ENCODE assay signal across 9 mouse cellular contexts in the genomic region with DNA sequence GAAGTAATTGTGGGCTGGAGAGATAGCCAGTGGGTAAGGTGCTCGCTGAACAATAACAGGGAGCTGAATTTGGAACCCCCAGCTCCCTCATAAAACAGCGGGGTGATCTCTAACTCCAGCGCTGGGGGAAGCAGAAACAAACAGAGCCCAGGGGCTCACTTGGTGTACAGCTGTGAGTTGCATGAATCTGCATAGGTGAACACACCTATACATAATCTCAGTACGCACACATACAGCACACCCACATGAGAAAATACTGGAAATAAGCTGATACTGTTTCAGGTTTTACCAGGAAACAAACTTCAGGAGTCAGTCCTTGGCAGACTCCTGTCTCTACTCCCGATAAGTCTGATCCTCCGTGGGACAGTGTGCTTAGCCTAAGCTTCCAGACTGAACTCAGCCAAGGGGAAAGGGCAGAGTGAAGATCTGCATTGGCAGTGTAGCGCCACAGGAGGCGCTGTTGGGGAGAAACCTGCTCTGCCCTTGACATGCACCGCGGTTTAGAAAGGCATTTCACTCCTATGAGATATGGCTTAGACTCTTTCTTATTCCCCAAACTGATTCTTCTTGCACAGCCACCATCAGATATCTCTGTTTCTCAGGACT. TPM values are rescaled to one million over a fixed set of nuclear protein-coding genes. Genes with fewer than 3 reads are reported as not detected.
DNase-seq lines count a peak whose midpoint lies in the region; ATAC-seq and TF ChIP-seq lines count a peak whose summit lies in the region.
"Had no signal": no experiment of that assay in that cellular context is flagged by ENCODE, and none has a peak within 500 bp of the region (broad histone marks: within the 10 kb centered on the region; RNA-seq: fewer than 3 reads in every experiment).

No protein-coding gene starts in this region.

- no peaks in the 10 kb centered on the region for H3K9me3 ChIP-seq in heart, embryonic 10.5 days
- H3K9me3 ChIP-seq in forebrain, embryonic 14.5 days (replicated peaks; ENCODE audit: control insufficient read depth, low read length), result no peaks in the 10 kb centered on the region

- peak; percentile 61 for ATAC-seq in forebrain, embryonic 14.5 days

- H3K4me3 ChIP-seq in heart, embryonic 10.5 days, result no peak overlapping the region
- H3K4me3 ChIP-seq in forebrain, embryonic 14.5 days (ENCODE audit: low read depth, low read length), result no peak overlapping the region
- no peak overlapping the region for H3K4me3 ChIP-seq in liver, adult 2 months (ENCODE audit: insufficient read depth, low read depth, low read length)
- H3K4me3 ChIP-seq in testis, adult 2 months (ENCODE audit: control insufficient read depth, low read depth, low read length), result no peak overlapping the region; the same call in 1 of the 2 replicates

- no peaks in the 10 kb centered on the region for H3K36me3 ChIP-seq in heart, embryonic 10.5 days
- no peaks in the 10 kb centered on the region for H3K36me3 ChIP-seq in forebrain, embryonic 14.5 days (ENCODE audit: control insufficient read depth, insufficient read depth, low read length)
- no peaks in the 10 kb centered on the region for H3K36me3 ChIP-seq in liver, adult 2 months (ENCODE audit: control insufficient read depth, insufficient read depth, low read length)
- no peaks in the 10 kb centered on the region for H3K36me3 ChIP-seq in testis, adult 2 months (ENCODE audit: control insufficient read depth, insufficient read depth, low read length)

- H3K9ac ChIP-seq in forebrain, embryonic 14.5 days (ENCODE audit: low read length), result no peak overlapping the region
- H3K9ac ChIP-seq in liver, adult 2 months (ENCODE audit: low read depth, low read length), result no peak overlapping the region

- no peaks in the 10 kb centered on the region; the same call in 1 of the 2 replicates for H3K27me3 ChIP-seq in heart, embryonic 10.5 days (ENCODE audit: insufficient read depth, poor library complexity, severe bottlenecking)
- no peaks in the 10 kb centered on the region for H3K27me3 ChIP-seq in forebrain, embryonic 14.5 days (replicated peaks; ENCODE audit: control insufficient read depth, insufficient read depth, low read length)
- H3K27me3 ChIP-seq in liver, adult 2 months (ENCODE audit: control insufficient read depth, insufficient read depth, low read length), result no peaks in the 10 kb centered on the region
- no peaks in the 10 kb centered on the region for H3K27me3 ChIP-seq in testis, adult 2 months (ENCODE audit: control insufficient read depth, insufficient read depth, low read length)

- H3K27ac ChIP-seq in heart, embryonic 10.5 days, result no peak overlapping the region
- no peak overlapping the region for H3K27ac ChIP-seq in forebrain, embryonic 14.5 days (ENCODE audit: low read depth, low read length)
- no peak overlapping the region for H3K27ac ChIP-seq in liver, adult 2 months (replicated peaks; ENCODE audit: insufficient read depth, low read depth, low read length)
- H3K27ac ChIP-seq in testis, adult 2 months (ENCODE audit: control insufficient read depth, insufficient read depth, low read depth, low read length), result no peak overlapping the region

- 29% methylated on average over 10 of the region's 10 CpGs for WGBS in heart, embryonic 10.5 days
- WGBS in forebrain, embryonic 14.5 days, result 27% methylated on average over 10 of the region's 10 CpGs
- 31% methylated on average over 10 of the region's 10 CpGs for WGBS in liver, adult 2 months

- H3K4me1 ChIP-seq in heart, embryonic 10.5 days, result peaks cover 9% of the 10 kb centered on the region; the same call in 1 of the 2 replicates
- no peaks in the 10 kb centered on the region for H3K4me1 ChIP-seq in forebrain, embryonic 14.5 days (ENCODE audit: control insufficient read depth, insufficient read depth, low read length)
- no peaks in the 10 kb centered on the region for H3K4me1 ChIP-seq in liver, adult 2 months (ENCODE audit: control insufficient read depth, insufficient read depth, low read length)
- no peaks in the 10 kb centered on the region; the same call in 1 of the 2 replicates for H3K4me1 ChIP-seq in testis, adult 2 months (ENCODE audit: control insufficient read depth, insufficient read depth, low read length)

- H3K79me2 ChIP-seq in liver, adult 2 months (ENCODE audit: control insufficient read depth, insufficient read depth, low read length), result no peaks in the 10 kb centered on the region

- peak; percentile 8 to 34 for DNase-seq in heart, postnatal 10 days
- DNase-seq in heart, embryonic 10.5 days (ENCODE audit: low spot score), result no peak
- peak; percentile 12 to 25 for DNase-seq in adrenal gland, postnatal 36 days
- DNase-seq in forebrain, embryonic 14.5 days (ENCODE audit: low spot score), result peak; percentile 39
- DNase-seq in liver, adult 2 months (ENCODE audit: extremely low read depth, low read depth, low spot score), result peak; percentile 5
- no peak for DNase-seq in thymus, postnatal 36 days
- DNase-seq in left cerebral cortex, adult 18-20 months (ENCODE audit: low spot score in 2 of 2), result no peak

- no peak overlapping the region for H3K4me2 ChIP-seq in forebrain, embryonic 14.5 days (ENCODE audit: low read length)

- TF ChIP-seq POLR2A in liver, adult 2 months (IDR thresholded peaks at IDR 0.05; ENCODE audit: extremely low read depth, insufficient read depth, low read length), result no peak
- no peak for TF ChIP-seq POLR2A in testis, adult 2 months (IDR thresholded peaks at IDR 0.05; ENCODE audit: control insufficient read depth, low read depth, low read length)

- TF ChIP-seq CTCF in liver, adult 2 months (IDR thresholded peaks at IDR 0.05; ENCODE audit: low read depth, low read length), result peak; percentile 52
- peak; percentile 95; the same call in 1 of the 2 replicates for TF ChIP-seq CTCF in testis, adult 2 months (IDR thresholded peaks at IDR 0.05; ENCODE audit: control insufficient read depth, insufficient read depth, insufficient replicate concordance, low read depth, low read length)

- intact Hi-C loops in heart, postnatal 10 days (cut with DNase I), result no loop called here

RNA-seq across cellular contexts. Expression of a gene that starts 34.2 kb away (rescaled TPM):
- under 1 TPM in 1 of 2 experiments, not detected in 1; 0.48 TPM for total RNA-seq in heart, postnatal 10 days (2021)
- 0.84 and 1.0 TPM in 2 replicates for polyA plus RNA-seq in heart, embryonic 10.5 days (2016; fragmentation: Nextera tagmentation; extraction: Ambion mirVana)
- under 1 TPM; 0.69 to 0.89 TPM for total RNA-seq in adrenal gland, postnatal 36 days (2021)
- polyA plus RNA-seq in forebrain, embryonic 14.5 days (2014; fragmentation: Nextera tagmentation; extraction: Ambion mirVana), result 22.6 and 25.1 TPM in 2 replicates
- total RNA-seq in liver, adult 2 months (2014; rRNA removed), result not detected in 2 replicates
- not detected in 2 replicates for polyA plus RNA-seq in liver, adult 2 months (2012; rRNA removed)
- polyA plus RNA-seq in testis, adult 2 months (2012; rRNA removed), result 0.73 and 0.95 TPM in 2 replicates
- total RNA-seq in left cerebral cortex, adult 18-20 months (2021), result 1 to 10 TPM; 1.1 TPM
- total RNA-seq: neutrophil, adult 5-6 weeks had no signal

Comparison
In these comparisons a context has a peak if more than half of its experiments do, and no peak if none do; other contexts are left out.
1. DNase-seq: peak in heart, postnatal 10 days (2 of 2), adrenal gland, postnatal 36 days (2 of 2), forebrain, embryonic 14.5 days (single experiment) and liver, adult 2 months (single experiment); none in heart, embryonic 10.5 days (single experiment), thymus, postnatal 36 days (0 of 2) and left cerebral cortex, adult 18-20 months (0 of 2).